Mouse (Mus musculus) myocyte (in vitro differentiated cells): ENCODE data around the gene Colgalt2. TPM values are rescaled to one million over a fixed set of nuclear protein-coding genes. Genes with fewer than 3 reads are reported as not detected.

Source experiments
- H3K27me3 ChIP-seq: one replicate; pipeline ENCODE4 v1.6.1; 2011; ENCODE audit not compliant: control insufficient read depth, insufficient read depth, insufficient read length
- H3K36me3 ChIP-seq: one replicate; pipeline ENCODE4 v1.6.1; 2011; ENCODE audit not compliant: control insufficient read depth, insufficient read depth
- H3K4me2 ChIP-seq: one replicate; pipeline ENCODE4 v1.6.1; 2011; ENCODE audit warnings: low read depth, control low read depth
- H3K4me3 ChIP-seq: one replicate; pipeline ENCODE4 v1.5.1; 2011; ENCODE audit warnings: mild to moderate bottlenecking, control low read depth, moderate library complexity
- H3K79me2 ChIP-seq: one replicate; pipeline ENCODE4 v1.6.1; 2011; ENCODE audit not compliant: control insufficient read depth, insufficient read depth
- H3ac ChIP-seq: one replicate; pipeline ENCODE4 v1.6.1; 2011; ENCODE audit not compliant: control insufficient read depth, insufficient read length
- CEBPB ChIP-seq: IDR thresholded peaks from 2 replicates; pipeline ENCODE4 v1.6.1; 2011; ENCODE audit warnings: mild to moderate bottlenecking, moderate library complexity; ENCODE audit not compliant: poor library complexity, insufficient read depth, severe bottlenecking
- E2F4 ChIP-seq: IDR thresholded peaks from one replicate; pipeline ENCODE4 v1.6.1; 2011; ENCODE audit warnings: mild to moderate bottlenecking, control low read depth, moderate library complexity; ENCODE audit not compliant: insufficient read depth
- MAX ChIP-seq: IDR thresholded peaks from one replicate; pipeline ENCODE4 v1.6.1; 2011; ENCODE audit warnings: low read depth, mild to moderate bottlenecking, control low read depth
- MYOD1 ChIP-seq, 3 experiments: IDR thresholded peaks; one replicate each; pipeline ENCODE4 v1.6.1; 2011; ENCODE audit warnings: control low read depth in 2 of 3, low read depth in 2 of 3, mild to moderate bottlenecking in 2 of 3, moderate library complexity in 1 of 3; ENCODE audit not compliant: insufficient read length in 2 of 3, control insufficient read depth in 1 of 3
- MYOG ChIP-seq, 3 experiments: IDR thresholded peaks; one replicate each; pipeline ENCODE4 v1.6.1; 2011; ENCODE audit warnings: control low read depth in 2 of 3, low read depth in 2 of 3, mild to moderate bottlenecking in 2 of 3; ENCODE audit not compliant: insufficient read length in 2 of 3, control insufficient read depth in 1 of 3, insufficient read depth in 1 of 3
- POLR2A ChIP-seq: IDR thresholded peaks from one replicate; pipeline ENCODE4 v1.6.1; 2011; ENCODE audit warnings: low read depth, mild to moderate bottlenecking, control low read depth, moderate library complexity; ENCODE audit not compliant: insufficient read length
- POLR2AphosphoS2 ChIP-seq: IDR thresholded peaks from one replicate; pipeline ENCODE4 v1.6.1; 2011; ENCODE audit warnings: low read depth, control low read depth; ENCODE audit not compliant: insufficient read length
- REST ChIP-seq: IDR thresholded peaks from one replicate; pipeline ENCODE4 v1.6.1; 2011; ENCODE audit warnings: mild to moderate bottlenecking, control low read depth, moderate library complexity; ENCODE audit not compliant: insufficient read depth, insufficient read length
- SRF ChIP-seq: IDR thresholded peaks from one replicate; pipeline ENCODE4 v1.6.1; 2011; ENCODE audit warnings: low read depth; ENCODE audit not compliant: control insufficient read depth, insufficient read length
- TCF12 ChIP-seq: IDR thresholded peaks from one replicate; pipeline ENCODE4 v1.6.1; 2011; ENCODE audit warnings: mild to moderate bottlenecking, control low read depth; ENCODE audit not compliant: poor library complexity, insufficient read depth, severe bottlenecking
- TCF3 ChIP-seq: IDR thresholded peaks from one replicate; pipeline ENCODE4 v1.6.1; 2011; ENCODE audit warnings: low read depth, control low read depth; ENCODE audit not compliant: insufficient read length
- USF1 ChIP-seq: IDR thresholded peaks from one replicate; pipeline ENCODE4 v1.6.1; 2011; ENCODE audit warnings: low read depth, mild to moderate bottlenecking, control low read depth, moderate library complexity
- polyA plus RNA-seq: library from polyadenylated mRNA; unstranded; fragments of >200 nt; fragmentation: generic; extraction: Trizol; gene quantifications from one replicate; pipeline ENCODE4 v1.2.1, GENCODE M21; 2012; ENCODE audit warnings: missing spikeins

The Colgalt2 gene
- polyA plus RNA-seq, 1 experiment = not detected

- TF ChIP-seq E2F4 (no peak), SRF (no peak), CEBPB (no peak), TCF3 (no peak), TCF12 (no peak)
- Histone ChIP-seq H3K27me3 (peaks cover 13% of the 10 kb centered on the region), H3ac (no peak overlapping the region), H3K4me2 (no peak overlapping the region), H3K79me2 (no peaks in the 10 kb centered on the region), H3K36me3 (no peaks in the 10 kb centered on the region), H3K4me3 (no peak overlapping the region)
Measured at GRCm38 (mm10) chr1:152454536-152454935, 54.9 kb downstream of the Colgalt2 start.

- Histone ChIP-seq H3K36me3 (no peaks in the 10 kb centered on the region), H3K4me2 (no peak overlapping the region), H3K79me2 (no peaks in the 10 kb centered on the region), H3ac (no peak overlapping the region), H3K27me3 (peaks cover 13% of the 10 kb centered on the region), H3K4me3 (no peak overlapping the region)
- TF ChIP-seq E2F4 (no peak), MAX (no peak), TCF3 (no peak), USF1 (no peak)
Measured at GRCm38 (mm10) chr1:152455275-152456243, 55.9 kb downstream of the Colgalt2 start.

GRCm38 (mm10) chr1:152456266-152456665 is 56.6 kb downstream of the Colgalt2 start:
- Histone ChIP-seq H3K4me3 (no peak overlapping the region), H3K4me2 (no peak overlapping the region), H3K36me3 (no peaks in the 10 kb centered on the region), H3K79me2 (no peaks in the 10 kb centered on the region), H3K27me3 (peaks cover 13% of the 10 kb centered on the region), H3ac (no peak overlapping the region)
- TF ChIP-seq MAX (no peak), TCF12 (no peak), MYOD1 (IDR thresholded peaks at IDR 0.05; ENCODE audit: control insufficient read depth in 1 of 3, insufficient read length in 2 of 3, low read depth in 2 of 3) (no peak), CEBPB (no peak), E2F4 (no peak), SRF (no peak), POLR2A (no peak), POLR2AphosphoS2 (no peak), TCF3 (no peak)

- no peak overlapping the region for H3K4me3 ChIP-seq
- no peaks in the 10 kb centered on the region for H3K79me2 ChIP-seq
- no peak overlapping the region for H3K4me2 ChIP-seq
- TF ChIP-seq MYOG (IDR thresholded peaks at IDR 0.05; ENCODE audit: control insufficient read depth in 1 of 3, insufficient read depth in 1 of 3, insufficient read length in 2 of 3, low read depth in 2 of 3) (no peak), TCF3 (no peak), POLR2A (no peak), TCF12 (no peak), POLR2AphosphoS2 (no peak), USF1 (no peak), E2F4 (no peak), MAX (no peak), SRF (no peak)
- H3K36me3 ChIP-seq = no peaks in the 10 kb centered on the region
- no peak overlapping the region for H3ac ChIP-seq
- peaks cover 3% of the 10 kb centered on the region for H3K27me3 ChIP-seq
Measured at GRCm38 (mm10) chr1:152457596-152457995, 58.0 kb downstream of the Colgalt2 start.

GRCm38 (mm10) chr1:152458996-152459395 is 59.4 kb downstream of the Colgalt2 start:
- Histone ChIP-seq H3K79me2 (no peaks in the 10 kb centered on the region), H3K4me3 (no peak overlapping the region), H3K27me3 (no peaks in the 10 kb centered on the region), H3K36me3 (no peaks in the 10 kb centered on the region), H3K4me2 (no peak overlapping the region), H3ac (no peak overlapping the region)
- TF ChIP-seq POLR2A (no peak), TCF12 (no peak), MYOG (IDR thresholded peaks at IDR 0.05; ENCODE audit: control insufficient read depth in 1 of 3, insufficient read depth in 1 of 3, insufficient read length in 2 of 3, low read depth in 2 of 3) (no peak), REST (no peak), SRF (no peak), MYOD1 (IDR thresholded peaks at IDR 0.05; ENCODE audit: control insufficient read depth in 1 of 3, insufficient read length in 2 of 3, low read depth in 2 of 3) (no peak), MAX (no peak), USF1 (no peak), CEBPB (no peak), POLR2AphosphoS2 (no peak)
